Mouse (Mus musculus): ENCODE results near the gene Fam19a1. TPM values are rescaled to one million over a fixed set of nuclear protein-coding genes. Genes with fewer than 3 reads are reported as not detected.

Fam19a1 gene
- total RNA-seq, 1 experiment from 2014 or later: not detected

DNA sequence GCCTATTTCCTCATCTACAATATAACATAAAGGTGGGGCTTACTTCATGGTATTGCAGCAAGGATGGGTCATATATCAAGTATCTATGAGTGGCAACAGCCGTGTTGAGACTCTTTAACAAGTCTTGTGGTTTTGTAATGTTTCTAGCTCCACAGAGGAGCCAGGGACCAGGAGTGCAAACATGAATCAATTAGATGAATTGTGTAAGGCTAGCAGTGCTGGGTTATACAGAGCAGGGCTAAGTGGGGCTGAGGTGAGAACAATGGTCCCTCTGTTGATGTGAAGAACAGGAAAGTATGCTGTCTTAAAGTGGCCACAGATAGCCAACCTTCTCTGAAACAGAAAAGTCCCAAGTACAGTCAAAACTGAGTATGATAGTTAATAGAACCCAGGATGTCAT is 480.1 kb downstream of the Fam19a1 start:
- ATAC-seq (ENCODE audit: extremely low read depth, insufficient number of reproducible peaks, low FRiP score, poor library complexity, severe bottlenecking): no peak

- no peak for ATAC-seq (ENCODE audit: extremely low read depth, insufficient number of reproducible peaks, low FRiP score, poor library complexity, severe bottlenecking)
Measured at GRCm38 (mm10) chr6:96595201-96595600, 482.2 kb downstream of the Fam19a1 start.

GRCm38 (mm10) chr6:96624196-96624595 is 511.2 kb downstream of the Fam19a1 start:
- ATAC-seq (ENCODE audit: extremely low read depth, insufficient number of reproducible peaks, low FRiP score, poor library complexity, severe bottlenecking): no peak

GRCm38 (mm10) chr6:96631518-96631917 is 518.6 kb downstream of the Fam19a1 start:
- no peak for ATAC-seq (ENCODE audit: extremely low read depth, insufficient number of reproducible peaks, low FRiP score, poor library complexity, severe bottlenecking)

DNA sequence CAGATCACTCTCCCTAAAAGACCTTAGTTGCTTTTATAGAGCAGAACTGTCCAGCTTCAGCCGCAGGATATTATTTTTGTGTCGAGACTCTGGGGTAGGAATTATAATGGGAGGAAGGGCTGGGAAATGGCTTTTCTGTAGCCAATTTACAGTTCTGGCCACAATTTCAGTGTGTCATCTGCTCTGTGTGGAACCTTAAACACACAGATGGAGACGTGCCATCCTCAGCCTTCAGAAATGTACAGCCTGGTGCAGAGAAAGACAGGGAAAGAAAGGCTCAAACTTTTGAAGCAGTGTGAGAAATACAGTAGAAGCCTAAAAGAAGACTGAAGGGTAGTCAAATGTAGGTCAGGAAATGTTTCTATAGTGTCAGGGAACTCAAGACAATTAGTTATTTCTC is 519.3 kb downstream of the Fam19a1 start:
- no peak for ATAC-seq (ENCODE audit: extremely low read depth, insufficient number of reproducible peaks, low FRiP score, poor library complexity, severe bottlenecking)

DNA sequence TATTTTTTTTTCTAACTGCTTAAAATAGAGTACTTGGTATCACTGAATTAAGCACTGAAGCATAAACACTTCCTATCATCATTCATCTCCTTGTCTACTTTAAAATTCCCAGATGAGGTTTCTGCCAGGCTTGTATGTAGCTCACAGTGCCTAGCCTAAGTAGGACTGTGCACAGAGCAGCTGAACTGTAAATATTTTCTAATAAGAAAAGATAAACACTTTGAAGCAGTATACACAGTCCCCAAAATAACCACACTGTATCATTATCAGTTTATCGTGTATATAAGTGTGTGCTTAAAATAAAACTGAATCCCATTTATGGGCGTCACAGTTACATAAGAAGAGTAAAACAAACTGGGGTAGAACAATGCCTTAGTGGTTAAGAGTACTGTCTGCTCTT is 522.7 kb downstream of the Fam19a1 start:
- ATAC-seq (ENCODE audit: extremely low read depth, insufficient number of reproducible peaks, low FRiP score, poor library complexity, severe bottlenecking): no peak

- ATAC-seq (ENCODE audit: extremely low read depth, insufficient number of reproducible peaks, low FRiP score, poor library complexity, severe bottlenecking): no peak
Measured at GRCm38 (mm10) chr6:96648742-96649141, 535.8 kb downstream of the Fam19a1 start.

DNA sequence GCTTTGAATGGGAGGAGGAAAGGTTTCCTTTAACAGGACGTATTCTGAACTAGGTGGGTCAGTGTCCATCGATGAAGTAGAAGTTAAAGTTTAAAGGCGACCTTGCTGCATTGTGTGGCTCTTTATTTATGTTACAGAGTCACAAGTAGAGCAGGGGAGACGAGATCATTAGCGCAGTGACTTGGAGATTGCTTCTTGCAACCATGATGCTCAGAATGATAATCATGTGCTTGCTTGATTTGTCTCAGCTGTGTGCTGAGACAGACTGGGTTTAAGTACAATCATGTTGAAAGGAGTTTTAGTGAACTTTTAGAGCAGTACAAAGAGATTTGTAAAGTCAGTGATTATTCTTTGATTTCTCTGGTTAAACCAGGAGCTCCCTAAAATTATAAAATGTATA is 536.3 kb downstream of the Fam19a1 start:
- ATAC-seq (ENCODE audit: extremely low read depth, insufficient number of reproducible peaks, low FRiP score, poor library complexity, severe bottlenecking): no peak

DNA sequence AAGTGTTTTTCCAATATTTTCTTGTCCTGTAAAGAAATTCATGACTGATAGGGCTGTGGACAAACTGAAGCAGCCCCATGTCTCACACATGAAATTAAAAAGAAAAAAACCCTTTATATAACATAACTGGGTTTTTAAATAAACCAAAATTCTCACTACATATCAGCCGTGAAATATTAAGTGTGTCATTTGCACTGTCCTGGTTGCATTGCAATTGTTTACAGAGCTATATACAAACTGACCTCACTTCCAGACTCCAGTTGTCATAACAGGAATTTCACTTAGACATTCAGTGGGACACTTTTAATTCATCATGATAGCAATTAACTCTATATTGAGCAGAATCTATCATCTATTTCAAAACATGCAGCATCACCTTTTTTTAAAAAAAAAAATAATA is 553.4 kb downstream of the Fam19a1 start:
- no peak for ATAC-seq (ENCODE audit: extremely low read depth, insufficient number of reproducible peaks, low FRiP score, poor library complexity, severe bottlenecking)

GRCm38 (mm10) chr6:96677813-96678212 is 564.9 kb downstream of the Fam19a1 start:
- no peak for ATAC-seq (ENCODE audit: extremely low read depth, insufficient number of reproducible peaks, low FRiP score, poor library complexity, severe bottlenecking)

Other genes starting within 250 kb of the Fam19a1 start
- gene 1700123L14Rik, start 53.1 kb downstream of the Fam19a1 start, total RNA-seq (2017): 0.37 TPM in 1 of 2 replicates, not detected in the other